Mouse (Mus musculus) testis, adult 2 months (tissue): Measurements from ENCODE around the gene Gm28042. TPM values are rescaled to one million over a fixed set of nuclear protein-coding genes. Genes with fewer than 3 reads are reported as not detected.

ENCODE experiments used
- H3K27ac ChIP-seq: fragments of 200-500 bp; 2 replicates; pipeline ENCODE4 v1.5.1; 2012; ENCODE audit warnings: low read depth, low read length; ENCODE audit not compliant: control insufficient read depth, insufficient read depth
- H3K27me3 ChIP-seq: fragments of 200-500 bp; 2 replicates; pipeline ENCODE4 v1.6.1; 2012; ENCODE audit warnings: mild to moderate bottlenecking, low read length, moderate library complexity; ENCODE audit not compliant: control insufficient read depth, insufficient read depth
- H3K36me3 ChIP-seq: fragments of 200-500 bp; 2 replicates; pipeline ENCODE4 v1.6.1; 2012; ENCODE audit warnings: mild to moderate bottlenecking, low read length; ENCODE audit not compliant: control insufficient read depth, insufficient read depth
- H3K4me1 ChIP-seq: fragments of 200-500 bp; 2 replicates; pipeline ENCODE4 v1.6.1; 2012; ENCODE audit warnings: low read length; ENCODE audit not compliant: control insufficient read depth, insufficient read depth
- H3K4me3 ChIP-seq: fragments of 200-500 bp; 2 replicates; pipeline ENCODE4 v1.5.1; 2012; ENCODE audit warnings: low read depth, mild to moderate bottlenecking, low read length, moderate library complexity, mixed read lengths; ENCODE audit not compliant: control insufficient read depth
- CTCF ChIP-seq: fragments of 200-500 bp; IDR thresholded peaks from 2 replicates; pipeline ENCODE4 v1.5.1; 2012; ENCODE audit warnings: low read depth, mild to moderate bottlenecking, inconsistent platforms, low read length, moderate library complexity; ENCODE audit not compliant: control insufficient read depth, insufficient read depth, insufficient replicate concordance
- POLR2A ChIP-seq: fragments of 200-500 bp; IDR thresholded peaks from 2 replicates; pipeline ENCODE4 v1.6.1; 2012; ENCODE audit warnings: low read depth, mild to moderate bottlenecking, inconsistent platforms, low read length, moderate library complexity; ENCODE audit not compliant: control insufficient read depth
- polyA plus RNA-seq: library from polyadenylated mRNA; depleted of rRNA; stranded (reverse); fragments of >200 nt; gene quantifications from 2 replicates; pipeline ENCODE4 v1.2.3, GENCODE M21; 2012

Gm28042 gene
- polyA plus RNA-seq, 1 experiment = 3.1 TPM

DNA sequence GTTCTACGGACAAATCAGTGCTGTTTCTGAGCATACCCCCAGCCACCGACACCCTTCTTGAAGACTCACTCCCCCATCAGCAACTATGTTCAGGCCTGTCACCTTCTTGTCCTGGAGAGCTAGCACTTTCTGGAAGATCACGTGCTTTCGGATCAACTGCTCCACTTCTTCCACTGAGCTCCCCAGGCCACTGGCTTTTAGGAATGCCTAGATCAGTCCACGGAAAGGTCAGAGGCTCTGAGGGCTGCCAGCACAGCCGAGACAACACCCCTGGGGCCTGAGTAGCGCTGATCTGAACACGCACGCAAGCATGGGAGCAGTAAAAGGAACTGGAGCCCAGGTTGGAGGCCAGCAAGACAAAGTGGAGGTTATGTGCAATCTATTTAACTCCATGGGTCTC is 33.4 kb downstream of the Gm28042 start:
- no peaks in the 10 kb centered on the region for H3K27me3 ChIP-seq
- H3K27ac ChIP-seq = no peak overlapping the region
- TF ChIP-seq POLR2A (no peak), CTCF (no peak)
- H3K36me3 ChIP-seq = no peaks in the 10 kb centered on the region
- no peak overlapping the region for H3K4me3 ChIP-seq
- no peaks in the 10 kb centered on the region for H3K4me1 ChIP-seq

DNA sequence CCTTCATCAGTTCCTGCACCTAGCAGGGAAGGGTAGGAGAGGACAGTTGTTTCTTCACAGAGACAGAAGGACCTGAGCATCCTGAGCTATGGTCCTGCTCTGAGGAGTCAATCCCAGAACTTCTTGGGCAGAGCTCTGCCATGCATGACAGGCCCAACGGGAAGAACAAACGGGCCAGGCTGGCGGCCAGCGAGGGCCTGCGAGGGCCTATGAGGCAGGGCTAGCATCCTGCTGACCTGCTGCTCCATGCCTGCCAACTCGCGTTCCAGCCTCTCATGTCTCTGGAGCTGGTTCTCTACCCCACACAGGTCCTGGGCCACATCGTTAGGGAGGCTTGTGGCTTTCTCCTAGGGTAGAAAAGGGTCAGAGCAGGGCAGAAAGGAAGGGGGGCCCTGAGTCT is 35.0 kb downstream of the Gm28042 start:
- Histone ChIP-seq H3K4me1 (no peaks in the 10 kb centered on the region), H3K4me3 (no peak overlapping the region), H3K27me3 (no peaks in the 10 kb centered on the region), H3K27ac (no peak overlapping the region), H3K36me3 (no peaks in the 10 kb centered on the region)
- TF ChIP-seq POLR2A (no peak), CTCF (no peak)

DNA sequence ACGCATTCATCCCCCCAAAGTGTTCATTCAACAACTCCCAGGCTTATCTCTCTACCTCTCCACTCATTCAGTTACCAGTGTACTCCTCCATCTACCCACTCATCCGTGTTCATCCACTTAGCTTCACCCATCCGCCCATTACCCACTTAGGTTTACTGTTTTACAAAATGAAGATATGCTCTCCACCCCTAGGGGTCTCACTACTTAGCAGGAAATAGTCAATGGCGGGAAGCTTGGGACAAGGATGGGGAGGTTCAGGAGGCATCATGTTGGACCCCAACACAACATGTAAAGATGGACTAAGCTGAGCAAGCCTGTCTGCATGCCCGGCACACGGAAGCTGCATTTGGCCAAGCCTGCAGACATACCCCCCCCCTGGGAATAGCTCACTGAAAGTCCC is 37.3 kb downstream of the Gm28042 start:
- Histone ChIP-seq H3K27ac (no peak overlapping the region), H3K4me1 (no peaks in the 10 kb centered on the region), H3K27me3 (no peaks in the 10 kb centered on the region), H3K4me3 (no peak overlapping the region), H3K36me3 (no peaks in the 10 kb centered on the region)
- TF ChIP-seq POLR2A (no peak), CTCF (no peak)

DNA sequence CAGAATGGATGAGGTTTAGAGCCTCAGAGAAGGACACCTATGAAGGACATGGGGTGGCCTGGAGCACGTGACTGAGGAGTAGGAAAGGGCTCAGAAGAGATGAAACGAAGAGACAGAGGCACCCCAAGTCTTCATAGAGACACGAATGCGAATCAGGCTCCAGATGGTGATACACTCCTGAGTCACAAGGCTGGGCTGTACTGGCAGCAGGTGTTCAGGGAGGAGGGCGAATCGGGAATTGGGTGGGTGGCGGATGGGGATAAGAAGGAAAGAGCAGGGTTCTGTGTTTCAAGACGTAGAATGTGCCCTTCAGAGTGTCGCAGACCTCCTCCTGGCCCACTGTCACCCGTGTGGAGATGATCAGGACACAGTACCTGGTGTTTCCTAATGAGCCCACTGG is 38.0 kb downstream of the Gm28042 start:
- Histone ChIP-seq H3K4me1 (no peaks in the 10 kb centered on the region), H3K36me3 (no peaks in the 10 kb centered on the region), H3K27me3 (no peaks in the 10 kb centered on the region), H3K27ac (no peak overlapping the region), H3K4me3 (peak overlapping the region; percentile 83)
- TF ChIP-seq POLR2A = no peak
- TF ChIP-seq CTCF = no peak

DNA sequence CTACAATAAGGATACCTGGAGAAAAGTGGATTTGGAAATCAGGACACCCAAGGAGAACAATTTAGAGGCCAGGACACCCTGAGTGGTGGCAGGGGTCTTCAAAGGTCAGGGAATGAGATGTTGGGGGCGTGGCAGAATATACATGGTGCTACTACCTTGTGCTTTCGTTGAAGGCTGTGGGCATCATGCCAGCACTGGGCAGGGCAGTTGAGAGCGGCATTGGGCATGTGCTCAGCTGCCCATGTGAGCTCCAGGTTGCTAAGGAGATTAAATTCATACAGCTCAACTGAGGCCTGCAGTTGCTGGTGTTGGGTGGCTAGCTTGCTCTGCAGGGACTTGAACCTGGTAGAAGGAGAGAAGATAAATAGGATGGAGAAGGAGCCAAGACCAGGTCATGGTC is 38.9 kb downstream of the Gm28042 start:
- Histone ChIP-seq H3K4me3 (peak overlapping the region; percentile 83), H3K27ac (no peak overlapping the region), H3K36me3 (no peaks in the 10 kb centered on the region), H3K27me3 (no peaks in the 10 kb centered on the region), H3K4me1 (no peaks in the 10 kb centered on the region)
- TF ChIP-seq CTCF = no peak
- no peak for TF ChIP-seq POLR2A

DNA sequence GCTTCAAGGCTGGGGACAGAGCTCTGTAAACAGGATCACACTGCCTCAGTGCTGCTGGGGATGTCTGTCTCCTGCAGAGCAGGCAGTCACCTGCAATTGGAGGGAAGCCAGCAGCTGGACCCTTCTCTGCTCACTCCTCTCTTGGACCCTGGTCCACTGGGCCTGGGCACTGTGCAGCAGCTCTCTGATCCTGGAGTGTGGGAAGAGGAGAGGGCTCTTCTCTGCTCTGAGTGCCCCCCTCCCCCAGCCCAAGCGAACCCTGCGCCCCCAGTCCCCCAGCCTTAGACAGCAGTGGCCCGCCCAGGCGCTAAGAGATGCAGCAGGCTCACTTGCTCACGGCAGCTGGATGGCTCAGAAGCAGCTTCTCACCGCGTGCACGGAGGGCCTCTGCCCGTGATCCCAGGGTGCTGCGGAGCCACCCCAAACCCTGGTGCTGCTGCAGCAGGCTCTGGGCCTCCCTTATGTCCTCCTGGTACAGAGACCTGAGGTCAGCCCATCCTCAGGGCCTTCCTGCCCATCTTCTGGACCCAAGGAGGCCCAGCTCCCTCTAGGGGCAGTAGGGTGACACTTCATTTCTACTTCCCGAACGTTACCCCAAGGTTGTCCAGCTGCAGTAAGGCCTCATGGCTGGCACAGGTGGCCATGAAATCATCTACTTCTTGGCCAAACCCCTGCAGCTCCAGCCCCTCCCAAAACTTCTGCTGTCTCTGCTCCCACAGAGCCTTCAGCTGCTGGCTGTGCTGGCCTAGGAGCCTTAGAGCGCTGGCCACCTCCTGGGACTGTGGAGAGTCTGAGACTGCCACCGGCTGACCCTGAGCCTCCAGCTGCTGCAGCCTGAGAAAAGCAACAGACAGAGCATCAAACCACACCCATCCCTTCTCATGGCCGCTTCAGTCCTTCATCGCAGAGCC is 41.5 kb downstream of the Gm28042 start:
- no peaks in the 10 kb centered on the region for H3K4me1 ChIP-seq
- no peaks in the 10 kb centered on the region for H3K36me3 ChIP-seq
- H3K27ac ChIP-seq = no peak overlapping the region
- no peak overlapping the region for H3K4me3 ChIP-seq
- TF ChIP-seq POLR2A (no peak), CTCF (peak; percentile 71; the same call in 1 of the 2 replicates)
- no peaks in the 10 kb centered on the region for H3K27me3 ChIP-seq

DNA sequence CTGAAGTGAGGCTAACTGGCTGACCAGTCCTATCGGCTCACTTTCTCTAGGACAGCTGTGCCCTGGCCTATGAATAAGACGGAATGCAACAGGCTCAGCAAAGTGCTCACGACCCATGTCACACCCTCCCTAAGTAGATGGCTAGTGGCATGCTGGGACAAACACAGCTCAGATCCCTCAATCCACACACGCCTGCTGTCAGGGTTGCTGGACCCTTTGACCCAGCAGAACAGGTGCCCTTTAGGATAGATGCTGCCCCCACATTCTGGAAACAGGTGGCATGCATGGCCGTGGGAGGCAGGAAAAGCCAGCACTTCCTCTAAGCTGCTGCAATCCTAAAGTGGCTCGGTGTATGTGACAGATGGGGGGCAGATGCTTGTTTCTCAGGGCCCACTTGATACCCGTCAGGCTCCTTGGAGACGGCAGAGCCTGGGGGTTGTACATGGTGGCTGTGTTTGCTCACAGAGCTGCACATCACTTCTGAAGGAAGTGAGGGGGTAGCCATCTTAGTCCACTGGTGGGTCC is 42.2 kb downstream of the Gm28042 start:
- H3K27ac ChIP-seq = no peak overlapping the region
- TF ChIP-seq CTCF = no peak
- TF ChIP-seq POLR2A = no peak
- H3K36me3 ChIP-seq = no peaks in the 10 kb centered on the region

More for the DNA sequence above, 42.2 kb downstream of the Gm28042 start:
- no peaks in the 10 kb centered on the region for H3K27me3 ChIP-seq
- H3K4me1 ChIP-seq = no peaks in the 10 kb centered on the region
- H3K4me3 ChIP-seq = no peak overlapping the region
